Mouse (Mus musculus) right cerebral cortex, adult 2 months (tissue): Measurements from ENCODE around the gene Ddhd1.

Experiments used
- DNase-seq, 2 experiments: peaks; one replicate each; pipeline ENCODE4 v3.0.0; 2021 to 2022; ENCODE audit warnings: low spot score in 2 of 2

The Ddhd1 gene

DNA sequence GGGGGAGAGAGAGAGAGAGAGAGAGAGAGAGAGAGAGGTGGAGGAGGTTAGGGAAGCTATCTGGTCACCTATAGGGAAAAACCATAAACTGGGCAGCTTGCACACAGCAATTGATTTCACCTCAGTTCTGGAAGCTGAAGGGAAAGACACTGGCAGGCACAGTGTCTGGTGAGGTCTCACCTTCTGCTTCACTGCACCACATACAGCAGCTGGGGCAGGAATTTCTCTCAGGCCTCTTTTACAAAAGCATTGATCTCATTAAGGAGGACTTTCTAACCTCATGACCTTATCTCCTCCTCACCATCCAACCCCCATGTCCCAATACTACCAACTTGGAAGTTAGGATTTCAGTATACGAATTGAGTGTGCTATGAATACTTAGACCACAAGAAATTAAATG lies 13.2 kb downstream of the Ddhd1 start:
- no peak for DNase-seq

DNA sequence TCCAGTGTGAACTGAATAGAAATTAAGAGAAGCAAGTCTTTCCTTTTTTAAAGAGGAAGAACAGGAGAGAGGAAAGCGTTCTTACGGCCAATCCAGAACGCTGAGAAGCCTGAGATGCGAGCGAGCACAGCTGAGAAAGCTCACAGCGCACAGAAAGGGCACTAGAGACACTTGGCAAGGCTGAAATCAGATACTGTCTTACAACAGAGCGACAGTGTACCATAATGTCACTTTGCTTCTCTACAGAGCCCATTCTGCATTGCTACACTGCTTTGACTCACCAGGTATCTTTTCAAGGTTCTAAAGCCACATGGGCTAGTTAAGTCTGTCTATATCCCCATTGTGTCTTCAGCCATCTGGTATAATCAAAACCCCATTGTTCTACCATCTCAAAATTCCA lies 13.7 kb downstream of the Ddhd1 start:
- no peak for DNase-seq

DNA sequence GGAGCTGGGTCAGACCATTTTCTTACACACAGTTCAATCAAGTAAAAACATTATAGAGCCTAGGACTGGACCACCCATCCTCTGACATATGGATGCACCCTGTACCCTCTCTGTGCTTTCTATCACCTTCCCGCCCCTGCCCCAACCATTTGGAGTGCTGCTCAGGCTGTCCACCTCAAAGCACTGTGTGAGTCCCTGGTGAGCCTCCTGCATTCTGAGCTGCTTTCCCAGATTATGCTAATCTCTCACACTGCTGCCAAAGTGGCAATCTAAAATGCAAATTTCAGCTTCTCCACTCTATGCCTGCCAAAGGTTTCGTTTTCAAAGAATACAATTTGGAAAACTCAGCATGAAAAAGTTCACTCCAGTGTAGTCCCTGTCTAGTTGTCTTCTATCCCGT lies 14.5 kb downstream of the Ddhd1 start:
- DNase-seq: no peak

DNA sequence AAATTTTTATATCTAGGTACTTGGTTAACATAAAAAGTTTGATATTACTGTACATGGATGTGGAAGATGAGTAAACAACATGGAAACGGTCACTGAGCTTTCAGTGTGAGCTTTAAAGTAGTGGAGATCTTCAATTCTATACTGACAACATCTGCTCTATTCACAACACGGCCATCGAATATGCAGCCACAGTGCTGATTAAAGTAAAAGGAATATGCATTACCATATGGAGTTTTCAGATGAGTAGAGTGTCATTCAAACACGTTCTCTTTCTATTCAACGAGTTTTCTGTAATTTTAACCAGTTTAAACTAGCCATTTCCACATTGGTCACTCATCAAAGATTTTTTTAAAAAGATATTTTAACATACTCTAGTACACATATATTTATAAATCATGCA lies 15.1 kb downstream of the Ddhd1 start:
- no peak for DNase-seq

DNA sequence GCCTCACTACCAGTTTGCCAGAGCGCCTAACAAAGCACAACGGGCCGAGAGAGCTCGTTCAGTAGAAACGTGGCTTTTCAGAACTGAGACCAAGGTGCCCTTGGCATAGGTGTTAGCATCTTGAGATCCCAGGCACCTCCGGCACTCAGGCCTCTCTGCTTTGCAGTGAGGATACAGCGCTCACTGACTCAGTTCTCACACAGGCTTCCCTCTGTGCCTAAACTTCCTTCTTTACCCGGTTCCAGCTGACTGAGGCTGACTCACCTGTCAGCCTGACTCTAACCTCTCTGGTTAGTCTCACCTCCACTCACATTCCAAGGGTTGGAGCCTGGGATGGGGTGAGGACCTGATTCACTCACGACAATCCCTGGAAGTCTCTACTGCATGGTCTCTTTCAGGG lies 15.7 kb downstream of the Ddhd1 start:
- no peak for DNase-seq

DNA sequence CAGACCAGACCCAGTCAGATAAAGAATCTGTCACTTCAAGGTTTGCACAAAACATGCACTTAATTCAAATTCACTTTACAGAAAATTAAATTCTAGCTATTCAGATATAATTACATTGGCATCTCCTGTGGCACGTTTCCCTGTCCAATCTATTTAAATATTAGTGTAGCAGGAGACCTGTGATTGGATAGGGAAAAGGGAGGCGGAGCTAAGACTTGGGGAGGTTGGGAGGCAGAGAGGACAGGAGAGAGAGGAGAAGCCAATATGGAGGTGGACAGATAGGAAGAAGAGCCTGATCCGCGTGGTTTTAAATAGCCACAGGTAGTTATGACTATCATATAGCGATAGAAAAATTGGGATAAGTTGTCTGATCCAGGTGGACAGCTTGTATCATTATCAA lies 19.2 kb downstream of the Ddhd1 start:
- DNase-seq: no peak

DNA sequence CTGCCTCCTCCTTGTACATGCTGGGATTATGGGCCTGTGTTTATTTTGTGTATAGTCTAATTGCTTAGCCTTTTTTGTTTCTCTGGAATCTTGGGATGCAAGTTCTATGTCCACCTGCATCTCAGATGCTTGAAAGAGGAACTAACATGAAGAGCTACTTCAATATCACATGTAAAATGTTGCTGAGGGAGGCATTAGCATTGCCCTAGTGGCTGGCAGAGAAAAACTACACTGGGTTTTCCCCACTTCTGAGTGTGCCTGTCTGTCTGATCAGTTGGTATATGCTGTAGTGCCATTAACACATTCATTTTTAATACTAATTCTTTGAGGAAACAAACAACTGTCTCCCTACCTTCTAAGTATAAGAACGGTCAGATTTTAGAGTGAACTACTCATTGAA lies 22.4 kb downstream of the Ddhd1 start:
- DNase-seq: no peak

DNA sequence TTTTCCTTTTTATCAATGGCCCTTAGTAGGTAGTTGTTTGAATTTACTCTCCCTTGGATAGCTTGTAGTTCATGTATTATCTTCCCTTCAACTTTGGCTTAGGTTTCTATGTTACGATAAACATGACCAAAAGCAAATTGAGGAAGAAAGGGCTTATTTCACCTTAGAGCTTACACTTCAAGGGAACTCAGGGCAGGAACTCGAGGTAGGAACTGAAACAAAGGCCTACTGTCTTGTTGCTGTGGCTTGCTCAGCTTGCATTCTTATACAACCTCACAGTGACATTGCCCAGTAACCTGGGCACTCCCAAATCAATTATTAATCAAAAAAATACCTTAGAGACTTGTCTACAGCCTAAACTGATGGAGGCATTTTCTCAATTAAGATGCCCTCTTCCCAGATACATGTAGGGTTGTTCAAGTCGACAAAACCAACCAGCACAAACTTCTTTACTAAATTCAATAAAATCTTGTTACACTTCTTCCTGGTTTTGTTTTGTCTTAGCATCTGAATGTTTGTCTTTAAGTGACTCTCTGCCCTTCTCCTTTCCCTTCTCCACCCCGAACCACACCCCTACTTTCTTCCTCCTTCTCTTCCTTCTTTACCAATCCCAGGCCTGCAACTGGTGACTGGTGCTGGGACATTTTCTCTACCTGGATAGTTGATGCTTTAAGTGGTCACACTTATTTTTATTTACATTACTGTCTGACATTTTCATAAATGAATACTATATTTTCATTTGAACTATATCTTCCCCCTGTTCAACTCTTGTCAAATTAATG lies 25.0 kb downstream of the Ddhd1 start:
- DNase-seq: no peak

DNA sequence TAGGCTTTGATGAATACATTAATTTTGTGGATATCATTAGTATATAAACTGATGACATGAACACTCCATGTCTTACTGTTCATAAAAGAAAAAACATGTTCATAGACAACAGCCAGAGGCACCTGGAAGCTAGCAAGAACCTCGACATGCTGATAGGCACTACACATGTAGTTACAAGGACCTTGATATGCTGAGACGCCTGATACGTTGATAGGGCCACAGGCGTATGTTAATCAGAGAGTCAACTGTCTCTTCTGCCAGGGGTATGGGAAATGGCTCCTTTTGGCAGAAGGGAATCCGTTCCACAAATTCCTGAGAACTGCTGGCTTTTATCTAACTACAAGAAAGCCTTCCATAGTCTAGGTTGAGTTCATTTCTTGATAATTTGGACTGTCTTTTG lies 27.4 kb downstream of the Ddhd1 start:
- DNase-seq: no peak

DNA sequence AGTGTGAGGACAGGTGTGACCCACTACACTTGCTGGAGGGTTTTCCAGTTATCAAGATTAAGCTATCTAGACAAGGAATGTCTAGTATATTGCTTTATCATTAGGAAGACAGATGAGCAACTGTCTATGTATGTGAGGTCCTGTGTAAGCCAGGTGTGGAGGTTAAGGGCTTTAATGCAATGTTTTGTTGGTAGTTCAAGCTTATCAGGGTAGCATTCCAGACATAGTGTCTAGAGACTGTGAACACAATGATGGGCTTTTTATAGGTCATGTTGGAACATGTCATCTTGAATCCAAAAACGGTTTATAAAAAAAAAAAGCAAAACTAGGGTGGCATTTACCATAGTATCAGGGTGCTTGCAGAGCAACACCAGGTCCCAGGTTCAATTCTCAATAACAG lies 28.0 kb downstream of the Ddhd1 start:
- DNase-seq: no peak

DNA sequence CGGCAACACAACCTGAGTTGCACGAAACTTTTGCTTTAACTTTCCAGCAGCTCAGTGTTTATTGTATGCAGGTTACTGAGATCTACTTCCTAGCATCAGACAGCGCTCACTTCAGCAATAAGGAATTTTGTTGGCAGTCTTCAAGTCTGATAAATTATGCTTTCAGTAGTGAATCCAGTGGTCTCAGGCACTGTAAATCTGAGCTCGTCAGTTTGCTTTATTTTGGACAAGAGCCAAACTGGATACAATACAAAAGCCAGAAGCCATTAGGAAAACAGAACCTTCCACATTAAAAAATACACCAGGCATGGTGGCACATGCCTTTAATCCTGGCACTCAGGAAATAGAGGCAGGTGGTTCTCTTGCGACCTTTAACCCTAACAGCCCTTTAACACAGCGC lies 39.6 kb downstream of the Ddhd1 start:
- DNase-seq: no peak

DNA sequence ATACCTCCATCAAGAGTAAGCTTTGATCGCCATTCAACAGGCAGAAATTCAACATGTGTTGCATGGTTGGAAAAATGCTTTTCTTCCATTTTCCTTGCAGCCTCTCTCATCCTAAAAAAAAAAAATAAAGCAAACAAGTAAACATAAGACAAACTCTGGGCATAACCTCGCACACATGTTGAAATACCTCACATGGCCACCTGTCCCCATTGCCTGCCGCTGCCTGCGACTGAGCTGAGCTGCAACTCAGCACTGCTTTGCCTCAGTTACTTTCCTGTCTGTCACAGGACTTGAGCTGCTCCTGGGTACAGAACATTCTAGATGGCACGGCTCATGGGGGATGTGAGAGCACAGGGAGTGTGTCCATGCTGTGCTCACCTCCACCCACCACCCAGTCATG lies 41.4 kb downstream of the Ddhd1 start:
- DNase-seq: no peak

DNA sequence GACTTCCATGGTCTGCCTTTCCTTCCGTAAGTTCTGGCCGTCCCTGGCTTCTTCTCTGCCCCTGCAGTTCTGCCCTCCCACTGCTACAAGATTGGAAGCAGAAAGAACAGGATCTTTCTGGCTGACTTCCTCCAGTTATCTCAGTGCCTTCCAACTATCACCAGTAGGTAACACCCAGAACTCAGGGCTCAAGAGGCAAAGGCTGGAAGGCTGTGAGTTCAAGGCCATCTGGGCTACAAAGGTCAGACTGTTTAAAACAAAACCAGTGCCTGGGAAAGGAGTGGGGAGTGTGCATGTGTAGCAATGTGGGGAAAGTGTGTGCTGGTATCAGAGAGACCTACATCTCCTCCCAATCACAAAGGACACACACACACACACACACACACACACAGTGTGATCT lies 42.2 kb downstream of the Ddhd1 start:
- DNase-seq: no peak

DNA sequence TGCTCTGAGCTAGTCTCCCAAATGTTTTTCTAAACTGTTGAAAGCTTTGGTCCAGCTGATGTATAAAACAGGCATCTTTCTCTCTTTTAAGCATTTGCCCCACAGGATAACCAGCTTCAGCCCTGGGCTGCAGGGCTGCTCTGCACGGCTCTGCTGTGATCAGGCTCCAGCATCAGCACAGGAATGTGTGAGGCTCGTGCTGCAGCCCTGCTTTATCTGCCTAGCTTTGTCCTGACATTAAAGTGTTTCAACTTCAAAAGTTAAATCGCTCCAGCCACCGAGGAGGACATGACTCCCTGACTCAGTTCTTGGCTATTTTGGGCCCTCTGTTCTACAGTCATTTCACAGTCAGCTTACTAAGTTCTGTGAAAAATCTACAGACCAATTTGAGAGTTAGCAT lies 43.1 kb downstream of the Ddhd1 start:
- no peak for DNase-seq

DNA sequence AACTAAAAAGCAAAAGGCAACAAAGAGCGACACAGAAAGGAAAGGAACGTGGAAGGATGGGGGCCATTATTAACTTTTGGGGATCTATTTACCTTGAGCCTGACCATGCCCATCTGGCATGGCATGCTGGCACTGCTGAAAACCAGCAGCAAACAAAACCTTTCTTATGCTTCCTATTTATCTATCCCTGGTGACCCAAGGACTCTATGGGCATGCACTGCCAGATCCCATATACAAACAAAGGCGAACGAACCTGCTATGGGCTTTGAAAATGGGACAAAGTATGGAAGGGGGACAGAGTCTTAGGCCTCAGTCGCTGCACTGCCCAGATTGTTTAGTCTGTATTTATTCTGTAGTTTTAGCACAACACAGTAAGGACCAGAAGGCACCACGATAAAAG lies 43.5 kb downstream of the Ddhd1 start:
- DNase-seq: no peak

DNA sequence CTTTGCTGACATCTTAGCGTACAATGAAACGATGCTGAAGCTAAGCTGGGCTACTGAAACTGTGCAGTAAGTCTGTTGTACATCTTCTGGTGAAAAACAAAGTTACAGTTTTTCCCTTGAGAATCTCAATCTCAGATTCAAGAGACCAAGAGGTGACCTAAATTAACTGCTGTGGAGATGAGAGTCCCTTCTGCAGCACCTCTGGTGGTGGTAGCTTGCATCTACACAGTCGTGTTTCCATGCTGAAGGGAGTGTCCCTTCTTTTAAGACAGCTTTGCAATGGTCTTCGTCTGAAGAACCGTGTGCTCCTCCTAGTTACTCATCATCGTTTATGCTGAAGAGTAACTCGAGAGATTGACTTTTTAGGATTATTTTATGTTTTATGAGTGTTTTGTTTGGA lies 46.3 kb downstream of the Ddhd1 start:
- no peak for DNase-seq

DNA sequence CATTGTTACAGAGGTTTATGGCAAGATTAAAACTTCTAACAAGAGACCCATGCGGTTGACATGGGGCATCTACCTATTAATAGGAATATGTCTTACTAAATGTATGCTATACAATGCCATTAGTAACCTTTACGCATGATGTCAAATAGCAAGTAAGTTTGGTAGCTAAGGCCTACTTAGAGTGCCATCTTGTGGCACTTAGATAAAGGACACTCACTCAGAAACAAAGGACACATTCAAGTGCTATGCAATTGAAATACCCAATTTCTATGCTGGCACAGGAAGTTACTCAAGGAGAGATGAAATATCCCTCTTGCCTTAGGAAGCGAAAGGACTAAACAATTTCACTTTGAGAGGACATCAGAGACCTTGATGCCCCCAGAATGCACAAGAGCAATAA lies 55.9 kb downstream of the Ddhd1 start:
- DNase-seq: no peak

DNA sequence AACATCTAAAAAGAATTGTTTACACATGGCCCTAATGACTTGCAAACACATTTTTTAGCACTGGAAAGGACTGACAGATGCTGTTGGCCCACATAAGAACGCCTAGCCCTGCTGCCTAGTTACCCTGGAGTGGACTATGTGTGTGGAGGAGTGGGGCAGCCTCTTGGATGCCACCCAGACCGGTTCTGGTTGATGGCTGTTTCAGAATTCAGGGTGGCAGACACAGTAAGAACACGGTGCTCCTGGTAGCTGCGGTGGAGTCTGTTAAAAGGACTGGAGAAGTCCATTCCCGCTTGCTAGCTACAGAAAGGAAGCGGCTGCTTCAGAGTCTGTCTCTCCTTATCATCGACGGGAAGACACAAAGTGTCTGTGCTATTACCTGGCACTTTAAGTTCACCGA lies 57.4 kb downstream of the Ddhd1 start:
- DNase-seq: peak; percentile 47 to 53

DNA sequence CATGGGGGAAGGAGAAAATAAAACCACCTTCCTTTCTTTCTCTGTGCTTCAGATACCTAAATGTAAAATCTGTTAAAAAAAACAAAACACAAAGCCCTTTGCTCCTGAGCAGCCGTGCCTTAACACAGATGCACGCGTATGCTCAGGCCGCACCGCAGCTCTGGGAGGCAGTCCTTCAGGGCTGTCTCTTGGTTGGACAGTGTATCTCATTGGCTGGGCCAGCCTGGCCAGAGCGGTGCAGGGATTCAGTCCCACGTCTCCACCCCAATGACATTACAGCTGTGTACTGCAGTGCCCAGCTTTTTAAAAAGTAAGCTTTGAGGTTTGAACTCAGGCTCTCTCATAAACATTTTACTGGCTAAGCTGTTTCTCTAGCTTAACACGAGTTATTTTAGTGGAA lies 60.1 kb downstream of the Ddhd1 start:
- DNase-seq: no peak

DNA sequence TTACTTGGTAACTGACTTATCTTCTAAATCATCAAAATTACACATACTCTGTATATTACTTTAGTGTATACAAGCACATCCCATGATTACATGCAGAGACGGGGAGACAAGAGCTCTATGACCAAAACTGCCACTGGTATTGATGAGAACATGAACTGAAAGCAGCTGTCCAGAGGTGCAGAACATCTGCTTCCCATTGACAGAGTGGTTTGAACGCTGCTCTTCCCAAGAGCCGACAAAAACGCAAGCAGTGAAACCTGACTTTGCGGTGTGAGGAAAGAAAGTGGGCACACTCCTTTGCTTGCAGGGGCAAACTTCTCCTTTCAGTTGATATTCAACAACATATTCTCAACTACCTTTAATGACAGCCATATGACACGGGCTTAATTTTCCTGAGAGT lies 64.7 kb downstream of the Ddhd1 start:
- no peak for DNase-seq

DNA sequence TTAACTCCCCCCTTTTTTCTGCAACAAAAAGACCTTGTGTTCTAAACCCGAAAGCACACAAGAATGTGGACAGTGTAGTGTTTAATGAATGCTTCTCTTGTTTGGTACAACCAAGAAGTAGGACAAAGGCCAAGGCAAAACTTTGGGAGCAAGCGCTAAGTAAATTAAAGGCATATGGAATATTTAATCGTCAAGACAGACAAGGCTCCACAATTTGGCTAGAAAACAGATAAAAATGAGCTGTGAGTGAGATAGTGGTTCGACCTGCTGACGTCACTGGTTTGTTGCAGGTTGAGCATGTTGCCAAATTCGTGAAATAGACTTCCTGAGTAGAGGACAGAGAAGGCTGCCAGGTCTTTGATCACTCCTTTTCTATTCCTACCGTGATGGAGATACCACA lies 69.5 kb downstream of the Ddhd1 start:
- DNase-seq: no peak

DNA sequence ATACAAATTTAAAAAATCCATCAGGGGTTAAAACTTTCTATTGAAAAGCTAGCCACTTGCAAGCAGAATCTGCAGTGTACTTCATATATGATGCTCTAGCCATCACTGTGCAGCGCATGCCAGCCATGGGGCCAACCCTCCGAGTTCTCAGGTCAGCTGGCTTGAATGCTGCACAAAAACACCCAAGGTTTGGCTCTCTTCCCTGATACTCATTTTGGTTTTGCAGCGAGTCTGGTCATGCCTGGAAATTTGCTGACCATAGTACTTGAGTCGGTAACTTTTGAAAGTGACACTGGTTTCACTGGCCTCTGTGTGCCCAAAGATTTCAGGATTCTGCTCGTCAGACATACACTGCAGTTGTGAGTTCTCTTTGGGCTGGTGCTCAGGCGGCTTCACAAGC lies 70.4 kb downstream of the Ddhd1 start:
- DNase-seq: no peak

DNA sequence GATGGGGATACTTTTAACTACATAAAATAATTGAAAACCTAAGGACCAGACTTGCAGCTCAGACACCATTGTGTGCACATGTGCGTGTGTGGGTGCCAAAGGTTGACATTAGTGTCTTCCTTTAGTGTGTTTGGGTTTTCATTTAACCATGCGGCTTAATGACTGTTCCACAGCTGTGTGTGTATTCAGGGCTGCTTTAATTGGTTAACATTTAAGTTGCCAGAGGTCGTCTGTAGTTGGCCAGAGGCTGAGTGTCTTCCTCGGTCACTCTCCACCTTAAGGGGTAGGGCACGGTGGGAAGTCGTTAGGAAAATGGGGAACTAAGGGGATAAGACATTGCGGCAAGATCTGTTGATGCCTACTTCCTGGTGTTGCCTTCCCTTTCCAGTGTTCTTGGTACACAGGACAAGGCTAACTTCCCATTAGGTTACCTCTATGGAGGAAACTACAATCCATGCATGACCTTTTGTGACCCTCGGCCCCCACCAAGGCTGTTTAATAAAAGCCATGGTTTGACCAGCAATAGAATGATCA lies 74.4 kb downstream of the Ddhd1 start:
- DNase-seq: no peak
